Mouse (Mus musculus) macrophage (primary cell): ENCODE results near the gene Fyttd1. TPM values are rescaled to one million over a fixed set of nuclear protein-coding genes. Genes with fewer than 3 reads are reported as not detected.

Source experiments
- H3K27ac ChIP-seq: fragments of 350-480 bp; formaldehyde crosslinking; 2 replicates; pipeline ENCODE4 v1.9.0; 2021
- H3K36me3 ChIP-seq: fragments of 350-480 bp; formaldehyde crosslinking; 2 replicates; pipeline ENCODE4 v1.9.0; 2021; ENCODE audit errors: inconsistent target
- H3K4me3 ChIP-seq: fragments of 350-480 bp; formaldehyde crosslinking; 2 replicates; pipeline ENCODE4 v1.9.0; 2021; ENCODE audit errors: inconsistent target
- H3K79me2 ChIP-seq: fragments of 350-480 bp; formaldehyde crosslinking; 2 replicates; pipeline ENCODE4 v1.9.0; 2021; ENCODE audit errors: inconsistent target
- WGBS: methylation state at CpG from one replicate; pipeline ENCODE4 v1.1.7; 2026; ENCODE audit warnings: inconsistent platforms; ENCODE audit not compliant: missing documents; 5-methylcytosine and 5-hydroxymethylcytosine counted together
- polyA plus RNA-seq: library from polyadenylated mRNA; stranded (reverse); fragments of 250-400 nt; gene quantifications from 3 replicates; pipeline ENCODE4 v1.2.4, GENCODE M21; 2018; ENCODE audit warnings: inconsistent platforms
- total RNA-seq, 78 experiments: library from RNA; depleted of rRNA; stranded (reverse); fragments of 250-400 nt; gene quantifications; 1 replicate in 9 of 78; 2 replicates in 24 of 78; 3 replicates in 43 of 78; 4 replicates in 2 of 78; pipeline ENCODE4 v1.2.4; 2018; ENCODE audit warnings: inconsistent platforms in 56 of 78

Gene Fyttd1
- 100 to 1,000 TPM in 3 of 26 experiments, 10 to 100 TPM in 23; 27.1 to 130 (median 68.4) TPM for total RNA-seq (2018; cell fraction: chromatin; rRNA removed)
- 10 to 100 TPM; 19.7 to 50.0 (median 25.7) TPM for total RNA-seq (2018; cell fraction: cytosol; rRNA removed)
- total RNA-seq (2018; cell fraction: nucleus; rRNA removed), result 10 to 100 TPM; 18.1 to 97.0 (median 42.0) TPM
- polyA plus RNA-seq, result 25.9 to 31.3 TPM (median 28.1 TPM) in 3 replicates

GRCm38 (mm10) chr16:32877343-32878156 lies at the start of gene Fyttd1, which contains the start of gene Rubcn:
Gene Fyttd1, plus strand, starts transcription at chr16:32877500.
Gene Rubcn, minus strand, starts transcription at chr16:32877766.
- no peaks in the 10 kb centered on the region for H3K36me3 ChIP-seq
- under 1% methylated on average over 57 of the region's 83 CpGs for WGBS
- H3K27ac ChIP-seq, result peak within 1 kb of the TSS; percentile 66

GRCm38 (mm10) chr16:32829104-32829503 lies 48.2 kb upstream of the Fyttd1 start:
- no peaks in the 10 kb centered on the region for H3K79me2 ChIP-seq
- no peak overlapping the region for H3K4me3 ChIP-seq
- 97% methylated on average over 11 of the region's 11 CpGs for WGBS
- peaks cover 79% of the 10 kb centered on the region for H3K36me3 ChIP-seq
- no peak overlapping the region for H3K27ac ChIP-seq

More at GRCm38 (mm10) chr16:32877343-32878156, at the start of gene Fyttd1, which contains the start of gene Rubcn:
- H3K4me3 ChIP-seq, result peak within 1 kb of the TSS; percentile 62
- H3K79me2 ChIP-seq, result peaks cover 51% of the 10 kb centered on the region

- Histone ChIP-seq H3K79me2 (no peaks in the 10 kb centered on the region), H3K36me3 (peaks cover 79% of the 10 kb centered on the region), H3K4me3 (no peak overlapping the region), H3K27ac (no peak overlapping the region)
- 90% methylated on average over 4 of the region's 4 CpGs for WGBS
Measured at GRCm38 (mm10) chr16:32831501-32831900, 45.8 kb upstream of the Fyttd1 start.

GRCm38 (mm10) chr16:32847103-32847502 lies 30.2 kb upstream of the Fyttd1 start:
- H3K36me3 ChIP-seq, result peaks cover 70% of the 10 kb centered on the region
- H3K27ac ChIP-seq, result no peak overlapping the region
- no peak overlapping the region for H3K4me3 ChIP-seq
- WGBS, result 93% methylated on average over 11 of the region's 11 CpGs
- H3K79me2 ChIP-seq, result no peaks in the 10 kb centered on the region; the same call in 1 of the 2 replicates

- Histone ChIP-seq H3K4me3 (no peak overlapping the region), H3K36me3 (peaks cover 56% of the 10 kb centered on the region), H3K79me2 (no peaks in the 10 kb centered on the region; the same call in 1 of the 2 replicates), H3K27ac (no peak overlapping the region)
- WGBS, result 91% methylated on average over 11 of the region's 11 CpGs
Measured at GRCm38 (mm10) chr16:32849042-32849830, 28.1 kb upstream of the Fyttd1 start.

GRCm38 (mm10) chr16:32853492-32854049 lies 23.7 kb upstream of the Fyttd1 start:
- H3K79me2 ChIP-seq, result peaks cover 20% of the 10 kb centered on the region; the same call in 1 of the 2 replicates
- WGBS, result 70% methylated on average over 13 of the region's 13 CpGs
- H3K27ac ChIP-seq, result peak overlapping the region; percentile 54
- peaks cover 14% of the 10 kb centered on the region; the same call in 1 of the 2 replicates for H3K36me3 ChIP-seq
- no peak overlapping the region for H3K4me3 ChIP-seq

- WGBS, result 43% methylated on average over 2 of the region's 2 CpGs
- Histone ChIP-seq H3K27ac (peak overlapping the region; percentile 54), H3K4me3 (no peak overlapping the region), H3K36me3 (peaks cover 8% of the 10 kb centered on the region; the same call in 1 of the 2 replicates), H3K79me2 (peaks cover 26% of the 10 kb centered on the region; the same call in 1 of the 2 replicates)
Measured at GRCm38 (mm10) chr16:32854050-32854571, 23.2 kb upstream of the Fyttd1 start.

GRCm38 (mm10) chr16:32856751-32857150 lies 20.5 kb upstream of the Fyttd1 start:
- no peaks in the 10 kb centered on the region; the same call in 1 of the 2 replicates for H3K36me3 ChIP-seq
- no peak overlapping the region for H3K27ac ChIP-seq
- WGBS, result 93% methylated on average over 2 of the region's 3 CpGs
- H3K79me2 ChIP-seq, result peaks cover 51% of the 10 kb centered on the region; the same call in 1 of the 2 replicates
- no peak overlapping the region for H3K4me3 ChIP-seq

GRCm38 (mm10) chr16:32858356-32858755 lies 18.9 kb upstream of the Fyttd1 start:
- Histone ChIP-seq H3K36me3 (no peaks in the 10 kb centered on the region; the same call in 1 of the 2 replicates), H3K27ac (no peak overlapping the region), H3K4me3 (no peak overlapping the region), H3K79me2 (peaks cover 67% of the 10 kb centered on the region)
- 70% methylated on average over 4 of the region's 4 CpGs for whole genome bisulfite sequencing

- Histone ChIP-seq H3K36me3 (no peaks in the 10 kb centered on the region; the same call in 1 of the 2 replicates), H3K79me2 (peaks cover 73% of the 10 kb centered on the region), H3K4me3 (no peak overlapping the region), H3K27ac (no peak overlapping the region)
- WGBS, result 92% methylated on average over 12 of the region's 12 CpGs
Measured at GRCm38 (mm10) chr16:32858771-32859636, 18.3 kb upstream of the Fyttd1 start.

- Histone ChIP-seq H3K27ac (no peak overlapping the region), H3K79me2 (peaks cover 97% of the 10 kb centered on the region), H3K4me3 (no peak overlapping the region), H3K36me3 (no peaks in the 10 kb centered on the region; the same call in 1 of the 2 replicates)
- 93% methylated on average over 3 of the region's 3 CpGs for WGBS
Measured at GRCm38 (mm10) chr16:32861813-32862385, 15.4 kb upstream of the Fyttd1 start.

GRCm38 (mm10) chr16:32865401-32865800 lies 11.9 kb upstream of the Fyttd1 start:
- WGBS, result 89% methylated on average over 4 of the region's 4 CpGs
- H3K4me3 ChIP-seq, result no peak overlapping the region
- peaks cover 76% of the 10 kb centered on the region for H3K79me2 ChIP-seq
- H3K27ac ChIP-seq, result no peak overlapping the region
- H3K36me3 ChIP-seq, result no peaks in the 10 kb centered on the region

GRCm38 (mm10) chr16:32866713-32867112 lies 10.6 kb upstream of the Fyttd1 start:
- WGBS, result 29% methylated on average over 5 of the region's 5 CpGs
- H3K4me3 ChIP-seq, result peak overlapping the region; percentile 62

More at GRCm38 (mm10) chr16:32866713-32867112, 10.6 kb upstream of the Fyttd1 start:
- Histone ChIP-seq H3K36me3 (no peaks in the 10 kb centered on the region), H3K27ac (peak overlapping the region; percentile 47), H3K79me2 (peaks cover 66% of the 10 kb centered on the region)
